In the genomic region with DNA sequence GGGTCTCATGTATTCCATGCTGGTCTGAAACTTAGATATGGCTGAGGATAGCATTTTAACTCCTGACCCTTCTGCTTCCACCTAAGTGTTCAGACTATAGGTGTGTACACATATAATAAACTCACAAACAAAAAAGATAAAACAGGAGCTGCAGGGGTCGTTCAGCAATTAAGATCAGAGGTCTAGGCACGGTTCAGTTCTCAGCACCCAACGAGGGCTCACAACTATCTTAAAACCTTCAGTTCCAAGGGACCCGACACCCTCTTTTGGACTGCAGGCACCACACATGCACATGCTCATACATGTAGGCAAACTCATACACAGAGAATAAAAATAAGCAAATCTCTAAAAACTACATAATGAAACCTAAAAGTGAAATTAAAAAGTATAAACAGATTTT, we compare ENCODE assay signal across 8 mouse cellular contexts. TPM values are rescaled to one million over a fixed set of nuclear protein-coding genes. Genes with fewer than 3 reads are reported as not detected.
DNase-seq lines count a peak whose midpoint lies in the region; ATAC-seq lines count a peak whose summit lies in the region.

No protein-coding gene starts in this region.

- H3K9ac ChIP-seq in forebrain, embryonic 13.5 days, result 0 out of 2 replicates have a peak overlapping the region, but pooled peaks have one; percentile 16
- no peak overlapping the region for H3K9ac ChIP-seq in limb, embryonic 15.5 days
- H3K9ac ChIP-seq in stomach, embryonic 16.5 days (ENCODE audit: low read length), result peak overlapping the region; percentile 77

- no peak for ATAC-seq in megakaryocyte, adult 5-6 weeks (ENCODE audit: poor library complexity, severe bottlenecking)
- peak; percentile 3; the same call in 1 of the 2 replicates for ATAC-seq in forebrain, embryonic 13.5 days
- no peak for ATAC-seq in limb, embryonic 15.5 days (ENCODE audit: insufficient number of reproducible peaks, low FRiP score, low TSS enrichment, low read depth)
- no peak for ATAC-seq in stomach, embryonic 16.5 days (ENCODE audit: insufficient read depth, low FRiP score)

- no peaks in the 10 kb centered on the region for H3K9me3 ChIP-seq in megakaryocyte, embryonic 14.5 days
- H3K9me3 ChIP-seq in forebrain, embryonic 13.5 days (replicated peaks), result no peaks in the 10 kb centered on the region
- H3K9me3 ChIP-seq in limb, embryonic 15.5 days, result no peaks in the 10 kb centered on the region
- H3K9me3 ChIP-seq in stomach, embryonic 16.5 days (replicated peaks; ENCODE audit: control insufficient read depth, low read length), result no peaks in the 10 kb centered on the region

- peaks cover 17% of the 10 kb centered on the region for H3K36me3 ChIP-seq in megakaryocyte, embryonic 14.5 days (replicated peaks; ENCODE audit: low read length)
- H3K36me3 ChIP-seq in forebrain, embryonic 13.5 days (ENCODE audit: poor library complexity, severe bottlenecking), result peaks cover 13% of the 10 kb centered on the region
- peaks cover 17% of the 10 kb centered on the region for H3K36me3 ChIP-seq in limb, embryonic 15.5 days
- H3K36me3 ChIP-seq in stomach, embryonic 16.5 days (ENCODE audit: control insufficient read depth, insufficient read depth, low read length), result 0 out of 2 replicates have a peak, but pooled peaks cover 5% of the 10 kb centered on the region

- no peak for DNase-seq in cerebellum, postnatal 14 days
- no peak for DNase-seq in right cerebral cortex, adult 18-20 months
- DNase-seq in right cerebral cortex, postnatal 10 days (ENCODE audit: low spot score in 2 of 2), result no peak

- H3K4me1 ChIP-seq in megakaryocyte, embryonic 14.5 days, result peaks cover 58% of the 10 kb centered on the region
- H3K4me1 ChIP-seq in forebrain, embryonic 13.5 days, result 0 out of 2 replicates have a peak, but pooled peaks cover 3% of the 10 kb centered on the region
- peaks cover 5% of the 10 kb centered on the region; the same call in 1 of the 2 replicates for H3K4me1 ChIP-seq in limb, embryonic 15.5 days
- H3K4me1 ChIP-seq in stomach, embryonic 16.5 days (ENCODE audit: control insufficient read depth, insufficient read depth, low read length), result peaks cover 3% of the 10 kb centered on the region; the same call in 1 of the 2 replicates

- H3K27ac ChIP-seq in forebrain, embryonic 13.5 days, result no peak overlapping the region
- no peak overlapping the region for H3K27ac ChIP-seq in limb, embryonic 15.5 days
- H3K27ac ChIP-seq in stomach, embryonic 16.5 days (ENCODE audit: low read length), result no peak overlapping the region

- peak overlapping the region; percentile 62 for H3K4me2 ChIP-seq in forebrain, embryonic 13.5 days
- peak overlapping the region; percentile 45 for H3K4me2 ChIP-seq in limb, embryonic 15.5 days
- peak overlapping the region; percentile 68 for H3K4me2 ChIP-seq in stomach, embryonic 16.5 days (ENCODE audit: low read depth, low read length)

- WGBS in forebrain, embryonic 13.5 days, result 67% methylated on average over 4 of the region's 4 CpGs
- 46% methylated on average over 4 of the region's 4 CpGs for WGBS in limb, embryonic 15.5 days
- 53% methylated on average over 4 of the region's 4 CpGs for WGBS in stomach, embryonic 16.5 days

- H3K27me3 ChIP-seq in megakaryocyte, embryonic 14.5 days (replicated peaks), result no peaks in the 10 kb centered on the region
- H3K27me3 ChIP-seq in forebrain, embryonic 13.5 days, result no peaks in the 10 kb centered on the region
- H3K27me3 ChIP-seq in limb, embryonic 15.5 days, result no peaks in the 10 kb centered on the region
- H3K27me3 ChIP-seq in stomach, embryonic 16.5 days (ENCODE audit: control insufficient read depth, insufficient read depth, low read length), result no peaks in the 10 kb centered on the region

- H3K4me3 ChIP-seq in megakaryocyte, embryonic 14.5 days (replicated peaks), result peak overlapping the region; percentile 94
- H3K4me3 ChIP-seq in forebrain, embryonic 13.5 days, result peak overlapping the region; percentile 48
- peak overlapping the region; percentile 51 for H3K4me3 ChIP-seq in limb, embryonic 15.5 days
- H3K4me3 ChIP-seq in stomach, embryonic 16.5 days (replicated peaks; ENCODE audit: low read length), result peak overlapping the region; percentile 57

RNA-seq across cellular contexts. Expression of gene Srl, which starts 0.6 kb away (rescaled TPM):
- 0.03 TPM in 1 of 2 replicates, not detected in the other for polyA plus RNA-seq in megakaryocyte, embryonic 14.5 days (2012; ENCODE audit: insufficient read depth, low replicate concordance)
- 2.9 and 3.1 TPM in 2 replicates for total RNA-seq in megakaryocyte, adult 5-6 weeks (2015)
- 1.8 and 10.9 TPM in 2 replicates for total RNA-seq in megakaryocyte, adult 5-6 weeks (2017)
- polyA plus RNA-seq in forebrain, embryonic 13.5 days (2015; fragmentation: Nextera tagmentation; extraction: Ambion mirVana), result 25.2 and 30.2 TPM in 2 replicates
- 36.8 and 81.2 TPM in 2 replicates for polyA plus RNA-seq in limb, embryonic 15.5 days (2015; fragmentation: Nextera tagmentation; extraction: Ambion mirVana)
- 10.0 and 28.6 TPM in 2 replicates for polyA plus RNA-seq in stomach, embryonic 16.5 days (2015; fragmentation: Nextera tagmentation; extraction: Ambion mirVana)

RNA-seq across cellular contexts. Expression of gene Tfap4, which starts 18.6 kb away (rescaled TPM):
- 27.6 and 46.2 TPM in 2 replicates for polyA plus RNA-seq in megakaryocyte, embryonic 14.5 days (2012; ENCODE audit: insufficient read depth, low replicate concordance)
- 10.1 and 11.1 TPM in 2 replicates for total RNA-seq in megakaryocyte, adult 5-6 weeks (2015)
- 12.6 and 12.8 TPM in 2 replicates for total RNA-seq in megakaryocyte, adult 5-6 weeks (2017)
- 15.7 and 17.3 TPM in 2 replicates for polyA plus RNA-seq in forebrain, embryonic 13.5 days (2015; fragmentation: Nextera tagmentation; extraction: Ambion mirVana)
- polyA plus RNA-seq in limb, embryonic 15.5 days (2015; fragmentation: Nextera tagmentation; extraction: Ambion mirVana), result 20.4 and 20.7 TPM in 2 replicates
- polyA plus RNA-seq in stomach, embryonic 16.5 days (2015; fragmentation: Nextera tagmentation; extraction: Ambion mirVana), result 16.1 and 17.0 TPM in 2 replicates

RNA-seq across cellular contexts. Expression of gene Glis2, which starts 53.5 kb away (rescaled TPM):
- 0.62 and 2.0 TPM in 2 replicates for polyA plus RNA-seq in megakaryocyte, embryonic 14.5 days (2012; ENCODE audit: insufficient read depth, low replicate concordance)
- 0.80 TPM in 2 replicates for total RNA-seq in megakaryocyte, adult 5-6 weeks (2015)
- total RNA-seq in megakaryocyte, adult 5-6 weeks (2017), result 0.28 and 0.51 TPM in 2 replicates
- 16.7 and 19.4 TPM in 2 replicates for polyA plus RNA-seq in forebrain, embryonic 13.5 days (2015; fragmentation: Nextera tagmentation; extraction: Ambion mirVana)
- polyA plus RNA-seq in limb, embryonic 15.5 days (2015; fragmentation: Nextera tagmentation; extraction: Ambion mirVana), result 31.7 and 34.9 TPM in 2 replicates
- 18.7 and 21.7 TPM in 2 replicates for polyA plus RNA-seq in stomach, embryonic 16.5 days (2015; fragmentation: Nextera tagmentation; extraction: Ambion mirVana)

Comparison
In these comparisons a context has a peak if more than half of its experiments do, and no peak if none do; other contexts are left out.
1. RNA of gene Srl, which starts 0.6 kb away (polyA plus RNA-seq): 36.8 to 81.2 TPM in limb, embryonic 15.5 days, 10.0 to 28.6 TPM in stomach, embryonic 16.5 days and 25.2 to 30.2 TPM in forebrain, embryonic 13.5 days; 0.03 TPM in megakaryocyte, embryonic 14.5 days; every median in the first group is over 10 times any median in the second.
2. Peak in every context shown above with its lines, with median percentiles within 50 percentile points of each other: H3K4me3 ChIP-seq and H3K4me2 ChIP-seq.